29 mouse cellular contexts compared by ENCODE assay signal in the genomic region with DNA sequence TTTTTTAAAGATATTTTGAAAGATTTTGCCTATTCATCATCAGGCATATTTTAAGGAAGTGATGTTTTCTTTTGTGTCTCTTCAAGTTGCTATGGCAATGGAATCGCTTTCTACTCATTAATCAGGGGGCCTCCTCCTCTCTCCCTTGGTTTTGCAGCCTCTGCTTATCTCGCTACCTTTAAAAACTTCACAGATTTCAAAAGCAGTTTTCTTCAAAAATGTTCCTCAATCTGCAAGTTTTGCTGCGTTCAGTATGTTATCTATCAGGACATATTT.
A peak's percentile ranks its signal among the peaks of the same experiment; 100 is the strongest.
DNase-seq lines count a peak whose midpoint lies in the region; ATAC-seq and TF ChIP-seq lines count a peak whose summit lies in the region.
"Had no signal": no experiment of that assay in that cellular context is flagged by ENCODE, and none has a peak within 500 bp of the region (broad histone marks: within the 10 kb centered on the region; RNA-seq: fewer than 3 reads in every experiment).

No protein-coding gene starts in this region.

- intact Hi-C loops in heart, postnatal 14 days (cut with DNase I) = no loop called here

- no peak overlapping the region for H3K27ac ChIP-seq in forebrain, postnatal 0 days (ENCODE audit: low read depth, low read length)
- H3K27ac ChIP-seq in forebrain, embryonic 13.5 days = no peak overlapping the region
- no peak overlapping the region for H3K27ac ChIP-seq in kidney, postnatal 0 days
- H3K27ac ChIP-seq in intestine, embryonic 16.5 days (ENCODE audit: low read length) = no peak overlapping the region
- H3K27ac ChIP-seq: embryonic facial prominence, embryonic 15.5 days; hindbrain, embryonic 10.5 days; limb, embryonic 10.5 days; liver, embryonic 15.5 days; macrophage; neural tube, embryonic 13.5 days had no signal

- peak; percentile 62; the same call in 1 of the 2 replicates for ATAC-seq in forebrain, postnatal 0 days
- ATAC-seq in forebrain, embryonic 13.5 days = no peak
- no peak for ATAC-seq in kidney, postnatal 0 days (replicated peaks; ENCODE audit: low FRiP score, low read depth)
- peak; percentile 31; the same call in 1 of the 2 replicates for ATAC-seq in intestine, embryonic 16.5 days
- ATAC-seq: hindbrain, embryonic 16.5 days; midbrain, embryonic 16.5 days had no signal

- no peak overlapping the region for H3K9ac ChIP-seq in forebrain, postnatal 0 days
- H3K9ac ChIP-seq in forebrain, embryonic 13.5 days = no peak overlapping the region
- no peak overlapping the region for H3K9ac ChIP-seq in kidney, postnatal 0 days (ENCODE audit: low read depth, low read length)
- no peak overlapping the region for H3K9ac ChIP-seq in intestine, embryonic 16.5 days (ENCODE audit: low read depth, low read length)
- H3K9ac ChIP-seq: embryonic facial prominence, embryonic 15.5 days; liver, embryonic 15.5 days; neural tube, embryonic 13.5 days had no signal

- no peak for TF ChIP-seq CTCF in forebrain, postnatal 0 days (IDR thresholded peaks at IDR 0.05; ENCODE audit: low read depth)
- TF ChIP-seq CTCF in kidney, postnatal 0 days (IDR thresholded peaks at IDR 0.05; ENCODE audit: low read depth) = no peak

- WGBS in forebrain, postnatal 0 days = 36% methylated on average over 3 of the region's 3 CpGs
- 43% methylated on average over 3 of the region's 3 CpGs for WGBS in forebrain, embryonic 13.5 days
- WGBS in kidney, postnatal 0 days = 32% methylated on average over 3 of the region's 3 CpGs
- 34% methylated on average over 3 of the region's 3 CpGs for WGBS in intestine, embryonic 16.5 days

- peak overlapping the region; percentile 3; the same call in 1 of the 2 replicates for H3K4me2 ChIP-seq in forebrain, postnatal 0 days (ENCODE audit: low read depth)
- H3K4me2 ChIP-seq in forebrain, embryonic 13.5 days = no peak overlapping the region
- peak overlapping the region; percentile 29; the same call in 1 of the 2 replicates for H3K4me2 ChIP-seq in kidney, postnatal 0 days (ENCODE audit: low read length)
- H3K4me2 ChIP-seq in intestine, embryonic 16.5 days (ENCODE audit: low read depth, low read length) = no peak overlapping the region
- H3K4me2 ChIP-seq: embryonic facial prominence, embryonic 15.5 days; heart, embryonic 11.5 days; liver, embryonic 15.5 days; neural tube, embryonic 13.5 days had no signal

- no peaks in the 10 kb centered on the region for H3K9me3 ChIP-seq in forebrain, postnatal 0 days (ENCODE audit: low read length)
- H3K9me3 ChIP-seq in forebrain, embryonic 13.5 days (replicated peaks) = no peaks in the 10 kb centered on the region
- H3K9me3 ChIP-seq in kidney, postnatal 0 days (replicated peaks; ENCODE audit: low read length) = no peaks in the 10 kb centered on the region
- H3K9me3 ChIP-seq in intestine, embryonic 16.5 days (ENCODE audit: control insufficient read depth, low read length) = no peaks in the 10 kb centered on the region
- H3K9me3 ChIP-seq: embryonic facial prominence, embryonic 15.5 days; hindbrain, embryonic 10.5 days; limb, embryonic 10.5 days; liver, embryonic 15.5 days; neural tube, embryonic 13.5 days had no signal

- peaks cover 4% of the 10 kb centered on the region; the same call in 1 of the 2 replicates for H3K4me1 ChIP-seq in forebrain, postnatal 0 days (ENCODE audit: insufficient read depth)
- H3K4me1 ChIP-seq in forebrain, embryonic 13.5 days = peaks cover 35% of the 10 kb centered on the region
- H3K4me1 ChIP-seq in kidney, postnatal 0 days (replicated peaks; ENCODE audit: insufficient read depth, low read length) = no peaks in the 10 kb centered on the region
- peaks cover 10% of the 10 kb centered on the region for H3K4me1 ChIP-seq in intestine, embryonic 16.5 days (ENCODE audit: control insufficient read depth, insufficient read depth, low read length)
- H3K4me1 ChIP-seq: liver, embryonic 15.5 days had no signal

- no peaks in the 10 kb centered on the region for H3K27me3 ChIP-seq in forebrain, postnatal 0 days (ENCODE audit: insufficient read depth, low read length)
- H3K27me3 ChIP-seq in forebrain, embryonic 13.5 days = no peaks in the 10 kb centered on the region
- no peaks in the 10 kb centered on the region for H3K27me3 ChIP-seq in kidney, postnatal 0 days (ENCODE audit: insufficient read depth, low read length)
- no peaks in the 10 kb centered on the region for H3K27me3 ChIP-seq in intestine, embryonic 16.5 days (replicated peaks; ENCODE audit: control insufficient read depth, insufficient read depth, low read length)
- H3K27me3 ChIP-seq: embryonic facial prominence, embryonic 15.5 days; liver, embryonic 15.5 days; neural tube, embryonic 13.5 days had no signal

- H3K4me3 ChIP-seq in forebrain, postnatal 0 days (ENCODE audit: low read depth, low read length) = no peak overlapping the region
- no peak overlapping the region for H3K4me3 ChIP-seq in forebrain, embryonic 13.5 days
- no peak overlapping the region for H3K4me3 ChIP-seq in kidney, postnatal 0 days (replicated peaks; ENCODE audit: low read depth, low read length)
- H3K4me3 ChIP-seq in intestine, embryonic 16.5 days (ENCODE audit: low read length) = no peak overlapping the region
- H3K4me3 ChIP-seq: embryonic facial prominence, embryonic 15.5 days; hindbrain, embryonic 10.5 days; limb, embryonic 10.5 days; liver, embryonic 15.5 days; myocyte; neural tube, embryonic 13.5 days had no signal

- H3K36me3 ChIP-seq in forebrain, postnatal 0 days (ENCODE audit: insufficient read depth) = no peaks in the 10 kb centered on the region
- H3K36me3 ChIP-seq in forebrain, embryonic 13.5 days (ENCODE audit: poor library complexity, severe bottlenecking) = no peaks in the 10 kb centered on the region
- no peaks in the 10 kb centered on the region for H3K36me3 ChIP-seq in kidney, postnatal 0 days (ENCODE audit: insufficient read depth, low read length)
- no peaks in the 10 kb centered on the region for H3K36me3 ChIP-seq in intestine, embryonic 16.5 days (ENCODE audit: control insufficient read depth, insufficient read depth, low read length)
- H3K36me3 ChIP-seq: embryonic facial prominence, embryonic 15.5 days; hindbrain, embryonic 10.5 days; limb, embryonic 10.5 days; liver, embryonic 15.5 days; neural tube, embryonic 13.5 days had no signal

- no peak for DNase-seq in forebrain, postnatal 0 days
- peak; percentile 56 for DNase-seq in kidney, postnatal 0 days (ENCODE audit: low spot score)
- DNase-seq in kidney, postnatal 25 days = no peak
- peak; percentile 44 for DNase-seq in brain, adult 2 months (ENCODE audit: low read depth, low spot score)
- DNase-seq in heart, postnatal 14 days = no peak
- no peak for DNase-seq in urinary bladder, adult 18-20 months (ENCODE audit: low spot score in 2 of 2)
- DNase-seq: adrenal gland, postnatal 25 days; cerebellum, adult 18-20 months; cerebellum, postnatal 36 days; gastrocnemius, postnatal 10 days; kidney, adult 8-10 months; liver; retina, postnatal 1 day; right cerebral cortex, postnatal 25 days; spleen, adult 18-20 months; thymus, adult 18-20 months; thymus, postnatal 36 days had no signal

Comparison
In these comparisons a context has a peak if more than half of its experiments do, and no peak if none do; other contexts are left out.
1. ATAC-seq: peak in forebrain, postnatal 0 days (single experiment) and intestine, embryonic 16.5 days (single experiment); none in forebrain, embryonic 13.5 days (single experiment) and kidney, postnatal 0 days (single experiment).
2. DNase-seq: peak in kidney, postnatal 0 days (single experiment) and brain, adult 2 months (single experiment); none in forebrain, postnatal 0 days (single experiment), kidney, postnatal 25 days (0 of 2), heart, postnatal 14 days (0 of 2) and urinary bladder, adult 18-20 months (0 of 2).
3. H3K4me2 ChIP-seq: peak in forebrain, postnatal 0 days (single experiment) and kidney, postnatal 0 days (single experiment); none in forebrain, embryonic 13.5 days (single experiment) and intestine, embryonic 16.5 days (single experiment).